ENCODE assay signal across 15 mouse cellular contexts in the genomic region with DNA sequence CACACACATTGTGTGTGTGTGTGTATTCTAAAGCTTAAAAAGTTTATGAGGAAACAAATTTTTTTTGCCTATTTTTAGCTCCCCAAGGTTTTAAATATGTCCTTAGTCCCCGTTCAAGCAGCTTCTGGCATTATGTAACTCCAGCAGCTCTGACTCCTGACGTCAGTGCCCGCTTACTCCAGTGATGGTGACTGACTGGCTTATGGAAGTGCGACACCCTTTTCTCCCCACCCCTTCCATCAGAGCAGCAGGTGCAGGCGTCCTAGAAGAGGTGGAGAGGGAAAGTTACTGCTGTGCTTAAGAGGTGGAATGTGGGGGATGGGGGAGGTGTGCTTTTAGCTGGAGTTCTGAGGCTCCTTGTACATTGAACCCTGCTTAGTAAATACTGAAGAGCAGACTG.
DNase-seq lines count a peak whose midpoint lies in the region; ATAC-seq and TF ChIP-seq lines count a peak whose summit lies in the region.
"Had no signal": no experiment of that assay in that cellular context is flagged by ENCODE, and none has a peak within 500 bp of the region (broad histone marks: within the 10 kb centered on the region; RNA-seq: fewer than 3 reads in every experiment).

No protein-coding gene starts in this region.

- WGBS in kidney, embryonic 15.5 days: 50% methylated on average over 5 of the region's 5 CpGs

- no peaks in the 10 kb centered on the region for H3K36me3 ChIP-seq in kidney, embryonic 15.5 days
- H3K36me3 ChIP-seq: forebrain, embryonic 10.5 days; intestine, embryonic 15.5 days; liver, embryonic 12.5 days; midbrain, embryonic 13.5 days had no signal

- peak; percentile 3 for DNase-seq in kidney, adult 18-20 months
- peak; percentile 67 for DNase-seq in right cerebral cortex, adult 18-20 months
- no peak for DNase-seq in right cerebral cortex, postnatal 4 days
- peak; percentile 48 to 50 for DNase-seq in left cerebral cortex, adult 2 months (ENCODE audit: extremely low spot score in 1 of 2, low spot score in 2 of 2)
- no peak for DNase-seq in thymus, postnatal 0 days (ENCODE audit: low spot score)
- DNase-seq in thymus, postnatal 4 days: no peak
- no peak for DNase-seq in gastrocnemius, postnatal 25 days
- DNase-seq: embryo, embryonic 11 days; heart, postnatal 10 days had no signal

- no peak overlapping the region for H3K4me2 ChIP-seq in kidney, embryonic 15.5 days
- H3K4me2 ChIP-seq: intestine, embryonic 15.5 days; liver, embryonic 12.5 days; midbrain, embryonic 13.5 days had no signal

- no peak overlapping the region for H3K4me3 ChIP-seq in kidney, embryonic 15.5 days (replicated peaks)
- no peak overlapping the region for H3K4me3 ChIP-seq in left cerebral cortex, adult 2 months
- H3K4me3 ChIP-seq: forebrain, embryonic 10.5 days; intestine, embryonic 15.5 days; liver, embryonic 12.5 days; midbrain, embryonic 13.5 days had no signal

- no peaks in the 10 kb centered on the region for H3K27me3 ChIP-seq in kidney, embryonic 15.5 days
- H3K27me3 ChIP-seq: intestine, embryonic 15.5 days; liver, embryonic 12.5 days; midbrain, embryonic 13.5 days had no signal

- H3K27ac ChIP-seq in kidney, embryonic 15.5 days: no peak overlapping the region
- H3K27ac ChIP-seq in left cerebral cortex, adult 2 months: peak overlapping the region; percentile 64
- H3K27ac ChIP-seq: forebrain, embryonic 10.5 days; intestine, embryonic 15.5 days; liver, embryonic 12.5 days; midbrain, embryonic 13.5 days had no signal

- no peak for ATAC-seq in kidney, embryonic 15.5 days (replicated peaks; ENCODE audit: low FRiP score)
- ATAC-seq: CD4-positive, CD25-positive, alpha-beta regulatory T cell, adult 4 months; intestine, embryonic 15.5 days; liver, embryonic 12.5 days; midbrain, embryonic 13.5 days had no signal

- H3K9ac ChIP-seq in kidney, embryonic 15.5 days: no peak overlapping the region
- H3K9ac ChIP-seq: intestine, embryonic 15.5 days; liver, embryonic 12.5 days; midbrain, embryonic 13.5 days had no signal

- H3K4me1 ChIP-seq in kidney, embryonic 15.5 days: no peaks in the 10 kb centered on the region
- H3K4me1 ChIP-seq: forebrain, embryonic 10.5 days; intestine, embryonic 15.5 days; liver, embryonic 12.5 days; midbrain, embryonic 13.5 days had no signal

- no peak for TF ChIP-seq CTCF in left cerebral cortex, adult 2 months (IDR thresholded peaks at IDR 0.05)

- intact Hi-C loops in left cerebral cortex, adult 2 months (cut with DNase I): loop anchor here (10.0 kb wide), 1 partner anchor 503 kb away; no protein-coding TSS in a partner anchor

- H3K9me3 ChIP-seq in kidney, embryonic 15.5 days (replicated peaks): no peaks in the 10 kb centered on the region
- H3K9me3 ChIP-seq: forebrain, embryonic 10.5 days; intestine, embryonic 15.5 days; liver, embryonic 12.5 days; midbrain, embryonic 13.5 days had no signal

Comparison
In these comparisons a context has a peak if more than half of its experiments do, and no peak if none do; other contexts are left out.
1. DNase-seq: peak in kidney, adult 18-20 months (single experiment), right cerebral cortex, adult 18-20 months (single experiment) and left cerebral cortex, adult 2 months (2 of 2); none in right cerebral cortex, postnatal 4 days (single experiment), thymus, postnatal 0 days (single experiment), thymus, postnatal 4 days (single experiment) and gastrocnemius, postnatal 25 days (single experiment).